In genomic region chr10:80070837-80071515, GRCm38 (mm10) we compare ENCODE assay signal across 8 mouse cellular contexts. TPM values are rescaled to one million over a fixed set of nuclear protein-coding genes. Genes with fewer than 3 reads are reported as not detected.
A peak's percentile ranks its signal among the peaks of the same experiment; 100 is the strongest.
DNase-seq lines count a peak whose midpoint lies in the region; ATAC-seq lines count a peak whose summit lies in the region.

No protein-coding gene starts in this region.

- 65% methylated on average over 9 of the region's 9 CpGs for WGBS in limb, embryonic 10.5 days

- H3K9me3 ChIP-seq in limb, embryonic 10.5 days (replicated peaks) = no peaks in the 10 kb centered on the region

- H3K27me3 ChIP-seq in limb, embryonic 10.5 days (ENCODE audit: low read depth, poor library complexity, severe bottlenecking) = no peaks in the 10 kb centered on the region

- peak; percentile 53 for ATAC-seq in megakaryocyte-erythroid progenitor cell, adult 5-6 weeks (replicated peaks; ENCODE audit: low FRiP score, low TSS enrichment, poor library complexity, severe bottlenecking)

- peak overlapping the region; percentile 67 for H3K27ac ChIP-seq in limb, embryonic 10.5 days

- peaks cover 25% of the 10 kb centered on the region for H3K36me3 ChIP-seq in limb, embryonic 10.5 days

- peaks cover 45% of the 10 kb centered on the region for H3K4me1 ChIP-seq in limb, embryonic 10.5 days

- DNase-seq in adrenal gland, postnatal 10 days = peak; percentile 96
- peak; percentile 85 to 90 for DNase-seq in cerebellum, postnatal 36 days
- peak; percentile 75 to 81 for DNase-seq in gastrocnemius, postnatal 36 days
- DNase-seq in kidney, adult 11 months = peak; percentile 89
- no peak for DNase-seq in limb, embryonic 10.5 days (ENCODE audit: low spot score)
- DNase-seq in spleen, adult 12 weeks (ENCODE audit: low spot score) = peak; percentile 40
- no peak for DNase-seq in retina, postnatal 1 day

- no peak overlapping the region for H3K4me3 ChIP-seq in limb, embryonic 10.5 days

- intact Hi-C loops in gastrocnemius, postnatal 36 days (cut with DNase I) = no loop called here

RNA-seq across cellular contexts. Expression of gene Gpx4, which starts 24.0 kb away (rescaled TPM):
- 1,000 to 10,000 TPM; 1,132 to 1,146 TPM for total RNA-seq in adrenal gland, postnatal 10 days (2021)
- total RNA-seq in gastrocnemius, postnatal 36 days (2021) = 100 to 1,000 TPM; 500 to 536 TPM
- polyA plus RNA-seq in limb, embryonic 10.5 days (2016; fragmentation: Nextera tagmentation; extraction: Ambion mirVana) = 589 and 631 TPM in 2 replicates
- total RNA-seq in megakaryocyte-erythroid progenitor cell, adult 5-6 weeks (2014; fragmentation: Nextera tagmentation) = 566 and 603 TPM in 2 replicates
- 483 and 498 TPM in 2 replicates for total RNA-seq in megakaryocyte-erythroid progenitor cell, adult 5-6 weeks (2017)

RNA-seq across cellular contexts. Expression of gene Polr2e, which starts 31.4 kb away (rescaled TPM):
- 100 to 1,000 TPM in 1 of 2 experiments, 10 to 100 TPM in 1; 96.5 to 102 TPM for total RNA-seq in adrenal gland, postnatal 10 days (2021)
- total RNA-seq in gastrocnemius, postnatal 36 days (2021) = 10 to 100 TPM; 36.0 to 42.5 TPM
- 319 and 357 TPM in 2 replicates for polyA plus RNA-seq in limb, embryonic 10.5 days (2016; fragmentation: Nextera tagmentation; extraction: Ambion mirVana)
- 145 and 157 TPM in 2 replicates for total RNA-seq in megakaryocyte-erythroid progenitor cell, adult 5-6 weeks (2014; fragmentation: Nextera tagmentation)
- 142 and 150 TPM in 2 replicates for total RNA-seq in megakaryocyte-erythroid progenitor cell, adult 5-6 weeks (2017)

RNA-seq across cellular contexts. Expression of gene Sbno2, which starts 34.4 kb away (rescaled TPM):
- total RNA-seq in adrenal gland, postnatal 10 days (2021) = 10 to 100 TPM; 37.5 to 55.7 TPM
- total RNA-seq in gastrocnemius, postnatal 36 days (2021) = 1 to 10 TPM; 4.5 to 7.3 TPM
- polyA plus RNA-seq in limb, embryonic 10.5 days (2016; fragmentation: Nextera tagmentation; extraction: Ambion mirVana) = 17.1 and 18.4 TPM in 2 replicates
- 34.4 and 39.7 TPM in 2 replicates for total RNA-seq in megakaryocyte-erythroid progenitor cell, adult 5-6 weeks (2014; fragmentation: Nextera tagmentation)
- total RNA-seq in megakaryocyte-erythroid progenitor cell, adult 5-6 weeks (2017) = 12.1 and 12.9 TPM in 2 replicates

RNA-seq across cellular contexts. Expression of gene Stk11, which starts 44.6 kb away (rescaled TPM):
- total RNA-seq in adrenal gland, postnatal 10 days (2021) = 100 to 1,000 TPM; 133 to 151 TPM
- 100 to 1,000 TPM; 120 to 135 TPM for total RNA-seq in gastrocnemius, postnatal 36 days (2021)
- polyA plus RNA-seq in limb, embryonic 10.5 days (2016; fragmentation: Nextera tagmentation; extraction: Ambion mirVana) = 16.1 and 17.0 TPM in 2 replicates
- total RNA-seq in megakaryocyte-erythroid progenitor cell, adult 5-6 weeks (2014; fragmentation: Nextera tagmentation) = 152 and 213 TPM in 2 replicates
- 116 and 174 TPM in 2 replicates for total RNA-seq in megakaryocyte-erythroid progenitor cell, adult 5-6 weeks (2017)

RNA-seq across cellular contexts. Expression of gene Arhgap45, which starts 54.5 kb away (rescaled TPM):
- 10 to 100 TPM; 11.9 to 12.7 TPM for total RNA-seq in adrenal gland, postnatal 10 days (2021)
- 1 to 10 TPM; 1.1 to 2.7 TPM for total RNA-seq in gastrocnemius, postnatal 36 days (2021)
- polyA plus RNA-seq in limb, embryonic 10.5 days (2016; fragmentation: Nextera tagmentation; extraction: Ambion mirVana) = 14.9 and 15.5 TPM in 2 replicates
- 76.2 and 103 TPM in 2 replicates for total RNA-seq in megakaryocyte-erythroid progenitor cell, adult 5-6 weeks (2014; fragmentation: Nextera tagmentation)
- 52.8 and 64.4 TPM in 2 replicates for total RNA-seq in megakaryocyte-erythroid progenitor cell, adult 5-6 weeks (2017)

Comparison
In these comparisons a context has a peak if more than half of its experiments do, and no peak if none do; other contexts are left out.
1. DNase-seq: peak in adrenal gland, postnatal 10 days (single experiment), cerebellum, postnatal 36 days (2 of 2), gastrocnemius, postnatal 36 days (2 of 2), kidney, adult 11 months (single experiment) and spleen, adult 12 weeks (single experiment); none in limb, embryonic 10.5 days (single experiment) and retina, postnatal 1 day (single experiment).